Mouse (Mus musculus) erythroblast, adult 5-6 weeks (primary cell): ENCODE measurements around the gene H2-Aa. TPM values are rescaled to one million over a fixed set of nuclear protein-coding genes. Genes with fewer than 3 reads are reported as not detected.

Source experiments
- ATAC-seq: replicated peaks from 2 replicates; pipeline ENCODE4 v1.8.0; 2016; ENCODE audit warnings: moderate number of reproducible peaks, mild to moderate bottlenecking, moderate TSS enrichment, inconsistent platforms; ENCODE audit not compliant: poor library complexity, low FRiP score, severe bottlenecking
- total RNA-seq, 2 experiments: library from RNA; stranded (forward) in 1 of 2; stranded (reverse) in 1 of 2; fragments of 150-400 nt in 1 of 2; fragments of 200-764, 138-1000 nt in 1 of 2; gene quantifications; 2 replicates each; pipeline versions ENCODE4 v1.2.3 to v1.2.4; 2015 to 2017; ENCODE audit warnings: low replicate concordance in 2 of 2

The H2-Aa gene
- total RNA-seq, 2 experiments from 2014 or later, result 32.2 to 127 TPM

GRCm38 (mm10) chr17:34300691-34301566, 13.3 kb upstream of the H2-Aa start:
- ATAC-seq, result no peak

- no peak for ATAC-seq
Measured at GRCm38 (mm10) chr17:34300071-34300470, 12.4 kb upstream of the H2-Aa start.

GRCm38 (mm10) chr17:34299356-34299755, 11.7 kb upstream of the H2-Aa start:
- ATAC-seq, result no peak

GRCm38 (mm10) chr17:34295891-34296794, 8.5 kb upstream of the H2-Aa start:
- ATAC-seq, result no peak

- ATAC-seq, result no peak
Measured at GRCm38 (mm10) chr17:34295307-34295706, 7.7 kb upstream of the H2-Aa start.

- ATAC-seq, result no peak
Measured at GRCm38 (mm10) chr17:34294249-34294648, 6.6 kb upstream of the H2-Aa start.

- ATAC-seq, result no peak
Measured at GRCm38 (mm10) chr17:34293533-34293932, 5.9 kb upstream of the H2-Aa start.

- ATAC-seq, result no peak
Measured at GRCm38 (mm10) chr17:34292570-34292969, 4.9 kb upstream of the H2-Aa start.

- ATAC-seq, result no peak
Measured at GRCm38 (mm10) chr17:34291609-34292008, 4.0 kb upstream of the H2-Aa start.

GRCm38 (mm10) chr17:34288131-34288530, 508 bp upstream of the H2-Aa start:
- no peak for ATAC-seq

- no peak for ATAC-seq
Measured at GRCm38 (mm10) chr17:34286999-34287398, 624 bp downstream of the H2-Aa start.

- no peak for ATAC-seq
Measured at GRCm38 (mm10) chr17:34286501-34286900, 1.1 kb downstream of the H2-Aa start.

- no peak for ATAC-seq
Measured at GRCm38 (mm10) chr17:34285848-34286247, 1.8 kb downstream of the H2-Aa start.

GRCm38 (mm10) chr17:34285371-34285770, 2.3 kb downstream of the H2-Aa start:
- no peak for ATAC-seq

- ATAC-seq, result no peak
Measured at GRCm38 (mm10) chr17:34281836-34282235, 5.8 kb downstream of the H2-Aa start.

GRCm38 (mm10) chr17:34280499-34281038, 7.1 kb downstream of the H2-Aa start:
- peak; percentile 49; the same call in 1 of the 2 replicates for ATAC-seq

- no peak for ATAC-seq
Measured at GRCm38 (mm10) chr17:34272102-34272501, 15.5 kb downstream of the H2-Aa start.

GRCm38 (mm10) chr17:34270940-34271339, 16.7 kb downstream of the H2-Aa start:
- no peak for ATAC-seq

- no peak for ATAC-seq
Measured at GRCm38 (mm10) chr17:34270230-34270629, 17.4 kb downstream of the H2-Aa start.

- no peak for ATAC-seq
Measured at GRCm38 (mm10) chr17:34269817-34270216, 17.8 kb downstream of the H2-Aa start.
